Mouse (Mus musculus) spleen, adult 2 months (tissue): ENCODE measurements around the gene Ermp1.

Source experiments
- CTCF ChIP-seq: fragments of 200-500 bp; IDR thresholded peaks from 2 replicates; pipeline ENCODE4 v1.5.1; 2011; ENCODE audit warnings: mild to moderate bottlenecking, inconsistent platforms; ENCODE audit not compliant: insufficient read depth, insufficient read length, insufficient replicate concordance; ENCODE audit errors: extremely low read depth
- POLR2A ChIP-seq: fragments of 200-500 bp; IDR thresholded peaks from 2 replicates; pipeline ENCODE4 v1.6.1; 2011; ENCODE audit warnings: low read depth, low read length, inconsistent platforms

DNA sequence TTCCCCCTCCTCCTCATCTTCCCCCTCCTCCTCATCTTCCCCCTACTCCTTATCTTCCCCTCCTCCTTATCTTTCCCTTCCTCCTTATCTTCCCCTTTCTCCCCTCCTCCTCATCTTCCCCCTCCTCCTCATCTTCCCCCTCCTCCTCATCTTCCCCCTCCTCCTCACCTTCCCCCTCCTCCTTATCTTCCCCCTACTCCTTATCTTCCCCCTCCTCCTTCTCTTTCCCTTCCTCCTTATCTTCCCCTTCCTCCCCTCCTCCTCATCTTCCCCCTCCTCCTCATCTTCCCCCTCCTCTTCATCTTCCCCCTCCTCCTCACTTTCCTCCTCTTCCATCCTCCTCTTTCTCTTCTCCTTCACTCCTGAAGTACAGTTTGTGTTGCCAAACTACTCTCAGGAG, 48.6 kb upstream of the Ermp1 start:
- no peak for TF ChIP-seq CTCF
- TF ChIP-seq POLR2A: no peak
